Mouse (Mus musculus) mature B cell (primary cell): ENCODE results near the gene Elane.
"Not testable (repeated sequence)": the region's sequence is repeated elsewhere in the genome, so short reads cannot be mapped to it uniquely, and the experiment has no call there.

Experiments used
- in situ Hi-C: fragments of 300-500 bp; cut with MboI; formaldehyde crosslinking; loops from 2 replicates; pipeline ENCODE4 v1.14.3; 2019

Elane gene

DNA sequence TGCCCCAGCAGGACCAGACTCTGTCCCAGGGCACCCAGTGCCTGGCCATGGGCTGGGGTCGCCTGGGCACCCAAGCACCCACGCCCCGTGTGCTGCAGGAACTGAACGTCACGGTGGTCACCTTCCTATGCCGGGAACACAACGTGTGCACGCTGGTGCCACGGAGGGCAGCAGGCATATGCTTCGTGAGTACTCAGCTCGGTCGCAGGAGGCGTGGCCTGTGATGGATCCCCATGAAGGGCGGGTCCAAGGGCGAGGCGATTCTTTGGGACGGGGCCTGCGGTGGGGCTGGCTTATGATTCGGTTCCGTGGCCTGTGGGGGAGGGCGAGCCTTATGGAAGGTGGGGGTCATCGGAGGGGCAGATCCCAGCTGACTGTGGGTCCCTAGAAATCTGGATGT lies 4.1 kb upstream of the Elane start:
- in situ Hi-C loops, result loop anchor here (10.0 kb wide), 1 partner anchor 73 kb away; no protein-coding TSS in a partner anchor

DNA sequence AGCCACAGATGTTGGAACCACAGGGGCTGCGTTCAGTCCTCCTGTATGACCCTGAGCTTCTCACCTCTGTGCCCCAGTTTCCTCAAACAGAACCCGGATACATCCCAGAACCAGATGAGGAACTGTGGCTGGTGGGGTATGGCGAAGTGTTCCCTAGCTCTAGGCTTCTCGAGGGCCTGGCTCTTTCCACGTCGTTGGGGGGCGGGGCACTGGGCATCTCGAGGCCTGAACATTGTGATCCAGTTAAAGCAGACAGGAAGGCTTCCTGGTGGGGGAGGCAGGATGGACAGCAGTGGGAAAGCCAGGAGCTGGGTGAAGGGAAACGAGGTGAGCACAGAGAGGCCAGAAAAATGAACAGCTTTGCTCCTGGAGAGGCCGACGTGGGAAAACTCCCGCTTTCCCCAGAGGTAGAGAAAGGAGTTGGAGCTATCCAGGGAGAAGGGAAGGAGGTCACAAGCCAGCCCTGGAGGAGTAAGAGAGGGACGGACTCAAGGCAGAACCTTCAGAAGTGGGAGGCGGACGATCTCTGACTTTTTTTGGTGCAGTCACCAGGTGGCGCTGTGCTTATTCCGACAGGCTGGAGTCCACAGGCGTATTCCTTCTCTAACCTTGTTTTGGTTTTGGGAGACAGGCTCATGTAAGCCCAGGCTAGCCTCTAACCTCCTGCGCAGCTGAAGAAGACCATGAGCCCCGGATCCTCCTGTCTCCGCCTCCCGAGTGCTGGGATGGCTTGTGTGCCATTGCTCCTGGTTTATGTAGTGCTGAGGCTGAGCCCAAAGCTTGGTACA lies 2.6 kb upstream of the Elane start:
- in situ Hi-C loops, result loop anchor here (10.0 kb wide), 1 partner anchor 71 kb away; no protein-coding TSS in a partner anchor

DNA sequence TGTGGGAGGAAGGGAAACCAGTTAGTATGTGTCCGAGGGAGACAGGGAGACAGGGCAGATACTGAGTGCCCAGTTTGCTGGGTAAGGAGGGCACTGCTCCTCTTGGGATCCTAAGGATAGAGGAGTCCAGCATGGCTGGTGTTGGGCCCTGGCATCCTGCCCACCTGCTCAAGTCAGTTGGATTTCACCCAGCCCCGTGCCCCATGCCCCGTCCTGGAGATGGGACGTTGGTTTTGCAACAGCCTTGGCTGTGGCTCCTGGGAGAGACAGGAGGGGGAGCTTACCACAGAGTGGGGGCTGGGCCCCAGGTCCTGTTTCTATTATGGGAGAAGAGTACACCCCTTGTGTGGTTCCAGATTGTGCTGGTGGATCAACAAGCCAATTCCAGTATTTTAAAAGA lies 1.6 kb upstream of the Elane start:
- in situ Hi-C loops, result loop anchor here (10.0 kb wide), 1 partner anchor 70 kb away; no protein-coding TSS in a partner anchor

DNA sequence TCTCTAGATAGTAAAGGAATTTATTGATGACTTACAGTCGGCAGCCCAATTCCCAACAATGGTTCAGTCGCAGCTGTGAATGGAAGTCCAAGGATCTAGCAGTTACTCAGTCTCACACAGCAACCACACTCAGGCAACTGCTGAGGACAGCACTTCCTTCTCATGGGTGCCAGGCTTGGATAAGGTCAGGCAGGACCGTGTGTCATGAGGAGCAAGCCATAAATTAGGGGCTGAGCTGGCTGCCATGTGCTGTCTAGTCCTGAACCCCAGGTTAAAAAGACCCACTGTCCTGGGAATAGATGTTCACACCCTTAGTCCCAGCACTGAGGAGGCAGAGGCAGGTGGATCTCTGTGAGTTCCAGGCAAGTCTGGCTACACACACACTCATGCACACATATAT lies 1.1 kb upstream of the Elane start:
- in situ Hi-C loops, result loop anchor here (10.0 kb wide), 1 partner anchor 70 kb away; no protein-coding TSS in a partner anchor

DNA sequence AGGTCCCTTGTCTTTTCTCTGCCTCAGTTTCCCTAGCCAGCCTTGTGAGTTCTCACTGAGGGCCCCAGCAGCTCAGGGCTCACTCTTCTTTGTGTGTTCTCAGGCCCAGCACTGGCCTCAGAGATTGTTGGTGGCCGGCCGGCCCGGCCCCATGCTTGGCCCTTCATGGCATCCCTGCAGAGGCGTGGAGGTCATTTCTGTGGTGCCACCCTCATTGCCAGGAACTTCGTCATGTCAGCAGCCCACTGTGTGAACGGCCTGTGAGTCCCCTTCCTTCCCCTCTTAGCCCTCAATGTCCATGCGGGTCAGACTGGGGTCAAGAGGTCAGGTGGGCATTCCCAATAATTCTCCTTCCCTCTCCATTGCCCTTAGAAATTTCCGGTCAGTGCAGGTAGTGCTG lies 564 bp downstream of the Elane start:
- in situ Hi-C loops, result loop anchor here (10.0 kb wide), 1 partner anchor 68 kb away; no protein-coding TSS in a partner anchor

DNA sequence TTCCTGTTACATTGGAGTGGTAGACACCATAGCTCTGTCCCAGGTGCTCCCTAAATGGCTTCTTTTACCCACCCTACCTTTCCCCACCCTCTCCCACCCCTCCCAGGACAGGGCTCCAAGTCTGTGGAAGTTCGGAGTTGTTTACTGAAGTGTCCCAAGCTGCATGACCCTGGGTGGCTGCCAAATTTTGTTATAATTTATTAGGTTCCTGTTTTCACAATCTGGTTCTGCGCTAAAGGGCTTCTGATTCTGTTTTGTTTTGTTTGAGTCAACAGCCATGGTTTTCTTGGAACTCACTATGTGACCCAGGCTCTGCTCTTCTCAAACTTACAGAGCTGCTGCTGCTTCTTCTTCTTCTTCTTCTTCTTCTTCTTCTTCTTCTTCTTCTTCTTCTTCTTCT lies 3.3 kb downstream of the Elane start:
- in situ Hi-C loops, result loop anchor here (10.0 kb wide), 1 partner anchor 65 kb away; no protein-coding TSS in a partner anchor

DNA sequence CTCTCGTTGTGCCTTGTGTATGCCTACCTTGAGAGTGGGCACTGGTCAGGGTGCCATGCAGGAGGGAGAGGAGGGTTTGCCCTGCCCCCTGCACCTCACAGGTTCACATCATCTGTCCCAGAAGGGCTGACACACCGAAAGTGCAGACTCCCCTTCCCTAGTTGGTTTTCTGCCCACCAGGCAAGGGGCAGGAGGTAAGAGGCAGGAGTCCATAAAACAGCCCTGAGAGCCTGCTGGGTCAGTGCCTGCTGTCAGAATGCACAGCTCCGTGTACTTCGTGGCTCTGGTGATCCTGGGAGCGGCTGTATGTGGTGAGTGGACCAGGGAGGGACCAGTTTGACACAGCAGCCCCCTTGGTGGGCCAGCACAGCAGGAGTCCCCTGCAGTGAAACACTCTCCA lies 4.6 kb downstream of the Elane start, which contains the start of gene Cfd:
TSS of gene Cfd (plus strand) at position 184 of the 400 bp plus-strand sequence.
- in situ Hi-C loops, result no loop called here

DNA sequence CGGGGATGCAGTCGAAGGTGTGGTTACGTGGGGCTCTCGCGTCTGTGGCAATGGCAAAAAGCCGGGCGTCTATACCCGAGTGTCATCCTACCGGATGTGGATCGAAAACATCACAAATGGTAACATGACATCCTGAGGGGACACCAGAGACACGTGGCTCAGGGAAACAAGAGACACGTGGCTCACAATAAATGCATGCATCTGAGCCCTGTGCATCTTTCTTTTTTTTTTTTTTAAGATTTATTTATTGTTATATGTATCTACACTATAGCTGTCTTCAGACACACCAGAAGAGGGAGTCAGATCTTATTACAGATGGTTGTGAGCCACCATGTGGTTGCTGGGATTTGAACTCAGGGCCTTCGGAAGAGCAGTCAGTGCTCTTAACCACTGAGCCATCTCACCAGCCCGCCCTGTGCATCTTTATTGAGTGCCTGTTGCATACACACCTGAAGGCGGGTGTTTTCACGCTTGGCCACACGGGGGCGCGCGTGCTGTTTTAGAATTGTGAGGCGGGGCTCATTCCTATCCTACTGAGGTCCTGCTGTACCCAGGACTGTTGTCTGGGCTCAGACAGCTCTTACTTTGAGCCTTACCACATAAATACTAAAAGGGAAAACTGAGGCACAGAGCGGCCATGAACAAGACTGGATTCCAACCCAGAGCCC lies 6.5 kb downstream of the Elane start:
- in situ Hi-C loops, result not testable (repeated sequence)

DNA sequence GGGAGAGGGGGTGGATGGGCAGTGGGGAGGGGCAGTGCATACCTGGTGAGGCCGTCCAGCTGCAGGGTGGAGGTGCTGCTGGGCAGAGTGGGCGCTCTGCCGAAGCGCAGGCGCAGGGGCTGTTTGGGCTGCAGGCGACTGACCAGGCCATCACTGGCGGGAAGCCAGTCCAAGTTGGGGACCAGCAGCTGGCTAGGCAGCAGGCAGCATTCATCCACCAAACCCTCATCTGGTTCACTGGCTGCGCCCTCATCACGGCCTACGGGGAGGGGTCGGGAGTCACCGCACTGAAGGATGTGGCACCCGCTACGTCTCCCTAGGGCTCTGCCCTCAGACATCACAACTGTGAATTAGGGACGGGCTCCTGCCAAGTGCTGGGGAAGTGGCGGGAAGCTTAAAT lies 10.3 kb downstream of the Elane start:
- in situ Hi-C loops, result no loop called here

DNA sequence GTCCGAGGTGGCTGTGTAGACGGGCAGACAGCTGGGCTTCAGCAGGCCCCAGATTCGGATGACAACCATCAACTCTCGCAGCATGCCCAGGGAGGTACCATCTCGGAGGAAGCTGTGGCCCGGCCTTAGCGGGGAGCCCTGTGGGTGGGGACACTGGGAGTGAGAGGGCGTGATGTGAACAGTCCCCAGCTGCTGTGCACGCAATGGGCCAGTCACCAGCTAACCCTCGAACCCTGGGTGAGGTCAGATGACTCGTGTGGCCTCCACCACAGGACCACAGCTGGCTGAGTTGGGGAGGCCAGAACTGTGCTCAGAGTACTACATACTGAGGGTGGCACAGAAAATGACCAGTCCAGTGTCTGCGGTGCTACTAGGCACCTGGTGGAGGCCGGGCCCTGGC lies 10.8 kb downstream of the Elane start:
- in situ Hi-C loops, result no loop called here

DNA sequence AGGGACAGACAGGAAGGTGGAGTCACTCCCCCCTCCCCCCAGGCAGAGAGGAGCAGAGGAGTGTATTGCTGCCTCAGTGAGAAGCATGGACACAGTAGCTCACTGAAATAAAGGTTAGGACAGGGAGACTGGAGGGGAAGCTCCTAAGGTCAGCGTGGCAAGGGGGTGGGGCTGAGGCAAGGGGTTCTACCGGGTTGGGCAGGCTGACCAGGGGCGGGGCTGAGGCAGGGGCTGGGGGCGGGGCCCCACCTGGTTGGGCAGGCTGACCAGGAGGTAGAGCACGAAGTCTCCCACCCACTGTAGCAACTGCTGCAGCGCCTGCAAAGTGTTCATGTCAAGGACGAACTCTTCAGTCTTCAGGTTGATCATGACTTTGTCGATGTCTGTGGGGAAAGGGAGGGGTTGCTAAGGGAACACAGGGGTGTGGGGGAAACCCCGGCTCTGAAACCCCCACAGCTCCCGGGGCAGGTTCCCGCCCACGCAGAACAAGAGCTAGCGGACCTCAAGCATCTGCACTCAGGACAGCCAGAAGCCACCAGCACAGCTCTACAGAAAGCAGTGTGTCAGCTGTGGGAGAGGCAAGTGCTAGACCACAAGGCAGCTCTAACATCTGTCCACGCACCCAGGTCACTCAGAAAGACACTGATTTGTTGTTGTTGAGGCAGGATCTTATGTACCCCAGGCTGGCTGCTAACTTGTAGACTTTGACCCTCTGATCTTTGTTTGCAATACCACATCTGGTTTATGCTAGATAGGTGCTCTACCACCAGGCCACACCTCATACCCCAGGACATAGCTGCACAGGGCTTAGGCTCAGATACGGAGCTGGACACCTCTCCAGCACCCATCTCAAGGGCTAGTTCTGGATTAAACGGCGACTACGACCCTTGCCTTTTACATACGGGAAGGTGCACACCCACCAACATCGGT lies 11.5 kb downstream of the Elane start:
- in situ Hi-C loops, result no loop called here

DNA sequence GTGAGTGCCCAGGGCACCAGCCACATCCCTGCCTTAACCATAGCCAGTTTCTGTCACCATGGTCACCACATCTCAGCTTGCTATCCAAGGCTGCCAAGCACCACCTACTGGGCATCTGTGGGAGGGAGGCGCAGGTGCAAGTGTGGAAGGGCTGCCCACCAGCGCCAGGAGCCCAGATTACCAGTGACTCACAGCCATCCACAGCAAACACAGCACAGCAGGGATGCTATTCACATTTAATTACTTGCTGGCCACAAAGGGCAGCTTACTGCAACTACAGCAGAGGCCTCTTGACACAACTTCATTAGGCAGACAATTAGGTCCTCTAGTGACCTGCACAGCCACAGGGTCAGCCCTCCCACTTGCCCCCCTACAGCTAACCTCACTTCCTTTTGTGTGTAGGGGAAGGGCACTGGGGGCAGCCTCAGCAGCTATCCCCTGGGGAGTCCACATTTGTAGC lies 14.9 kb downstream of the Elane start:
- in situ Hi-C loops, result no loop called here

DNA sequence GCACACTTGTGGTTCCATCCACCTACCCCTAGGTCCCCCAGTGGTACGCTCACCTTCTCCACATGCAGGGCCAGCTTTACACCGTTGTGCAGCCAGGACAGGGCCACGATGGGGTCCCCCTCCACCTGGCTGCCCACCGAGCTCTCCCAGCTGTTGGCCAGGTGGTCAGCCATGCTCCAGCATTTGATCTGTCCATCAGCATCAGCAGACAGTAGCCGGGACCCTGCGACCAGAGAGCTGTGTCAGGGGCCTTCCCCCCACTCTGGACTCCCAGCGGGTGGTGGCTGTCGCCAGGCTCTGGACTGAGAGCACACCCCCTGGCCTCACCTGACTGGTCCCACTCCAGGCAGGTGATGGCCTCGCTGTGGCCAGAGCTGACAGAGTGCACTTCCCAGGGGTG lies 20.7 kb downstream of the Elane start:
- in situ Hi-C loops, result no loop called here

DNA sequence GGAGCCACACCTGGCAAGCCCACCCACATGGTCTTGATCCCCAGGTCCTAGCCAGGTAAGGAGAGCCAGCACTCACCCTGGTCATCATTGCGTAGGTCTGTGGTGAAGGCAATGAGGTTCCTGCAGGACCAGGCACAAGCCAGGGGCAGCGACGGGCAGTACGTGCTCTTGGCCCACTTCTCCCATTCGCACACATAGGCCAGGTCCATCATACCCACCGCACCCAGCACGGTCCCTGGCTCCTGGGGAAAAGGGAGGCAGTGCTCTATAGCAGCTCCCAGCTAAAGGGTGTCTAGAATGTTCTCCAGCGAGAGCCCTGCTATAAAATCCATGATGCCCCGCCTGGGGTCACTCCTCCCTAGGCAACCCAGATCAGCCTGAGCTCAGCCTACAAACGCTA lies 21.4 kb downstream of the Elane start:
- in situ Hi-C loops, result no loop called here

DNA sequence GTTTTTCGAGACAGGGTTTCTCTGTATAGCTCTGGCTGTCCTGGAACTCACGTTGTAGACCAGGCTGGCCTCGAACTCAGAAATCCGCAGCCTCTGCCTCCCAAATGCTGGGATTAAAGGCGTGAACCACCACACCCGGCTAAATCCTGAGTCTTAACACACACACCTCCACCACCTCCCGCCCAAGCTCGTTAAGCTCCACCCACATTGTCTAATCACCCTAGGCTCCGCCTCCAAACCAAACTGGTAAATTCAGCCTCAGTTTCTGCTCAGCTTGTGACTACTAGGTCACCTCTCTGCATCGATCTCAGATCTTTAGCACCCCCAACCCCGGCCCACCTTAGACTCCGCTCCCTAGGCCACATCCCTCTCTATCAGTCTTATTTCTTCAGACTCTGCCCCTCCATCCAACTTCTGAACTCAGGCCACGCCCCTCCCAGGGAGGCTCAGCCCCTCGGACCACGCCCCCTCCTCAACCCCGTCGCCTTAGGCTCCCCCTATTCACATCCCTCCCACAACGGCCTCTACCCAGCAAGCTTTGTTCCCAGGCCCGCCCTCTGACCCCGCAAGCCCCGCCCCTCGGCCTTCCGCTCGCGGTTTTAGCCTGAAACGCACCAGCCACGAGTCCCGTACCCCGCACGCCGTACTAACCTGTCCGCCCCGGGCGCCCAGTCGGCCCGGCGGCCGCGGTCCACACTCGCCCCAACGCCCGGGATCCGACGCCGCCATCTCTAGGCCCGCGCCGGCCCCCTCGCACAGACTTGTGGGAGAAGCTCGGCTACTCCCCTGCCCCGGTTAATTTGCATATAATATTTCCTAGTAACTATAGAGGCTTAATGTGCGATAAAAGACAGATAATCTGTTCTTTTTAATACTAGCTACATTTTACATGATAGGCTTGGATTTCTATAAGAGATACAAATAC lies 22.4 kb downstream of the Elane start, which contains the start of gene Med16:
TSS of gene Med16 (minus strand) at position 757 of the 925 bp plus-strand sequence.
- in situ Hi-C loops, result no loop called here

DNA sequence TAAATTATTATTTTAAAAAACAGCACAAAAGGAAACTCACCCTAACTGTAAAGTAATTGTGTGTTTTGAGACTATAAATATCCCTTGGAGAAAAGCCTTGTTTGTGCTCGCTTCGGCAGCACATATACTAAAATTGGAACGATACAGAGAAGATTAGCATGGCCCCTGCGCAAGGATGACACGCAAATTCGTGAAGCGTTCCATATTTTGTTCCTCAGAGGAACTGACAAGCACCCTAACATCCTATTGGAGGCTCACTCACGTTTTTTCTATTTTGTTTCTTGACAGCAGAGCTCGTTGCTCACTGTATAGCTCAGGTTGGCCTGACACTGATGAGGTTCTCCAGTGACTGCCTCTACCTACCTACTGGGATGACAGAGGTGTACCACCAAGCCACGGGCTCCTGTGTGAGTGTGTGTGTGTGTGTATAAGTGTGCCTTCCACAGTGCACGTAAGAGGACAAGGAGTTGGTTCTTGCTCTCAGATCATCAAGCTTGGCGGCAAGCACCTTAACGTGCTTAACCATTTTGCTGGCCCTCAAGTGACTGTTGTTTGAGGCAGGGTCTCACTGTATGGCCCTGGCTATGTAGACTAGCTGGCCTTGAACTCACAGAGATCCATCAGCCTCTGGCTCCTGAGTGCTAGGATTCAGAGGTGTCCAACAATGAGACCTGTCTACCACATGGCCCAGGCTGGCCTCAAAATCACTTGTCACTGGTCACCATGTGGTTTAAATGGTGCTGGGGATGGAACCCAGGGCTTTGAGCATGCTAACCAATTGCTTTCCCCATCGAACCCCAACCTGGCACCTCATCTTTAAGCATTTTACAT lies 23.3 kb downstream of the Elane start:
- in situ Hi-C loops, result no loop called here

DNA sequence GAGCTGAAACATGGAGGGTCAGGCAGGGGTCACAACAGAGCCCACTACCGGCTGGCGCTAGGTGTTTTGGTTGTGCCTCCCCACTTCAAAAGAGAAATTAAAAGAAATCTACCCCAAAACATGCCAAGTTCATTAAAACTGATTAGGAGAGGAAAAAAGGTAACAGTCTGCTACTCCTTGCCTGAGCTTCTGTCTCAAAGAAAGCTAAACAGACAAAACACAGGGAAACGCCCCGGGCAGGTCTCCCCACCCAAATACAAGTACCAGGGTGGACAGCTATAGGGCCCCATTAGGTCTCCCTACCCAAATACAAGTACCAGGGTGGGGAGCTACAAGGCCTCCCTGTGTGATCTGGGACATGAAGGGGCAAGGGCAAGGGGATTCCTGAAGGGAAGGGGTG lies 24.5 kb downstream of the Elane start, which contains the start of gene Gm26602:
TSS of gene Gm26602 (plus strand) at position 301 of the 400 bp plus-strand sequence.
- in situ Hi-C loops, result no loop called here

DNA sequence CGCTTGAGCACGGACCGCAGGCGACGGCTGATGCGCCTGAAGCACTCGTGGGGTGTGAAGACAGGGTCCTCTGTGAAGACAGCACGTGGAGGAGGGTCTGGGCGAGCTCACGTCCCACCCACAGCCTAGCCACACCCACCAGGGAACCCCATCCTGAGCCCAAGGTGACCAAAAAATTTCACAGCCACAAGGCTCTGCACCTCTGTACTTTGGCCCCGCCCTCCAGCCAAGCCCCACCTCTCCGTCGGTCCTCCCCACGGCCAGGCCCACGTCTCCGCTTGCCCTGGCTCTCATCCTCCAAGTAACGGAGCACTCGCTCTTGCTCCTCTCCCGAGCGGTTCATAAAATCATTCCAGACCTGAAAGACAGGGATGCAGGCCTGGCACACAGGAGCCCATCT lies 26.4 kb downstream of the Elane start:
- in situ Hi-C loops, result no loop called here

DNA sequence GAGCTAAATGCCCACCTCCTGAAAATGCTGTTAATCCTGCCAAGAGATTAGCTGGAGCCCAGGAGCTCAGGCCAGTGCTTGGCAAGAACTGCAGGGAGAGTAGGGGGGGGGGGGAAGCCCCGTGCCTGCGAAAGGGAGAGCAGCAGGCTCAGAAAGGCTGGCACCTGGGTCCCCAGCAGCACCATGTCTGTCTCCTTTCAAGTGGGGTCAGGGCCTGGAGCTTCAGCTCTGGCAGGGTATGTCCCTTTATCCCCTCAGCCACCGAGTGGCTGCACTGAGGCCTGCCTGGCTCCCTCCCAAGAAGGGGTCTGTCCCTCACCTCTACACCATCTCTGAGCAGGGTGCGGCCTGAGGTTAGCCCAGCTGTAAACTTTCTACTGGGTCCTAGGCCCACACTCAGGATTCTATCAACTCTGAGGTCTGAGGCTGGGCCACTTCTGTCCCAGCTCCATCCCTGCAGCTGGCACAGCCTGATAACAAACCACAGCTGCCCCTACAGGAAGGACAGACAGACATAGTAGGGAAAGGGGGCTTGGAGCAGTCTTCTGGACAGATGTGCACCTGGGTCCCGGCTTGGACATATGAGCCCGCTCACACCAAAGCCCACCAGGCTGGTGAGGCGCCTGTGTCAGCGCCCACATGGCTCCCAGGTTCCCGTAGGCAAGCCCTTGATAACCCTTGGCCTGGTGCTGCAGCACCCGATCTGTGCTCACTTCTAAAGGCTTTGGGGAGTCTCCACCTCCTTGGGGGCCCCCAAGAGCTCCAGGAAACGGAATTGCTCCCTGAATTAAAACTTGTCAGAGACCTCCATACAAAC lies 28.3 kb downstream of the Elane start:
- in situ Hi-C loops, result no loop called here
